Mouse (Mus musculus) spleen, adult 12 weeks (tissue): ENCODE measurements around the gene Dhrs3.

Experiments
- DNase-seq: peaks from one replicate; pipeline ENCODE4 v3.0.0; 2022; ENCODE audit warnings: low spot score

Dhrs3 gene

GRCm38 (mm10) chr4:144974458-144974857 lies 81.8 kb downstream of the Dhrs3 start:
- DNase-seq: no peak

- DNase-seq: no peak
Observed at GRCm38 (mm10) chr4:144975505-144975904, 82.9 kb downstream of the Dhrs3 start.

- DNase-seq: no peak
Observed at GRCm38 (mm10) chr4:144977057-144977456, 84.4 kb downstream of the Dhrs3 start.
